Mouse (Mus musculus) embryonic facial prominence, embryonic 12.5 days (tissue): ENCODE measurements around the gene Lclat1. TPM values are rescaled to one million over a fixed set of nuclear protein-coding genes. Genes with fewer than 3 reads are reported as not detected.

Source experiments
- ATAC-seq: fragments of 200-750 bp; cut with Nextera tagmentation; 2 replicates; pipeline ENCODE4 v1.8.0; 2017; ENCODE audit not compliant: insufficient number of reproducible peaks, insufficient read depth, low FRiP score, low TSS enrichment
- H3K27ac ChIP-seq: fragments of 300-500 bp; sonication (generic); 2 replicates; pipeline ENCODE4 v1.5.1; 2016; ENCODE audit warnings: mild to moderate bottlenecking
- H3K27me3 ChIP-seq: fragments of 300-500 bp; sonication (generic); 2 replicates; pipeline ENCODE4 v1.6.1; 2016; ENCODE audit warnings: mild to moderate bottlenecking, moderate library complexity
- H3K36me3 ChIP-seq: fragments of 300-500 bp; sonication (generic); 2 replicates; pipeline ENCODE4 v1.6.1; 2016; ENCODE audit warnings: mild to moderate bottlenecking
- H3K4me1 ChIP-seq: fragments of 300-500 bp; sonication (generic); 2 replicates; pipeline ENCODE4 v1.6.1; 2016
- H3K4me2 ChIP-seq: fragments of 300-500 bp; sonication (generic); replicated peaks from 2 replicates; pipeline ENCODE4 v1.6.1; 2016; ENCODE audit warnings: mild to moderate bottlenecking, moderate library complexity
- H3K4me3 ChIP-seq: fragments of 300-500 bp; sonication (generic); 2 replicates; pipeline ENCODE4 v1.5.1; 2016; ENCODE audit warnings: mild to moderate bottlenecking
- H3K9ac ChIP-seq: fragments of 300-500 bp; sonication (generic); 2 replicates; pipeline ENCODE4 v1.6.1; 2016; ENCODE audit warnings: mild to moderate bottlenecking, moderate library complexity
- H3K9me3 ChIP-seq: fragments of 300-500 bp; sonication (generic); 2 replicates; pipeline ENCODE4 v1.6.1; 2016; ENCODE audit warnings: mild to moderate bottlenecking, moderate library complexity
- WGBS: fragments of 180-500 bp; shearing (Covaris S2); methylation state at CpG from one replicate; pipeline ENCODE4 v1.1.7; 2016; 5-methylcytosine and 5-hydroxymethylcytosine counted together
- polyA plus RNA-seq: library from polyadenylated mRNA; unstranded; fragments of >200 nt; fragmentation: Nextera tagmentation; extraction: Ambion mirVana; gene quantifications from 2 replicates; pipeline ENCODE4 v1.2.1, GENCODE M21; 2016

Lclat1 gene
- polyA plus RNA-seq, 1 experiment from 2014 or later, result 10.8 TPM

- no peak overlapping the region for H3K4me3 ChIP-seq
- no peaks in the 10 kb centered on the region for H3K36me3 ChIP-seq
- no peaks in the 10 kb centered on the region for H3K4me1 ChIP-seq
- H3K4me2 ChIP-seq, result no peak overlapping the region
- no peak overlapping the region for H3K9ac ChIP-seq
- WGBS, result 92% methylated on average over 1 of the region's 1 CpGs
- H3K27me3 ChIP-seq, result no peaks in the 10 kb centered on the region
- no peak for ATAC-seq
- no peaks in the 10 kb centered on the region for H3K9me3 ChIP-seq
- H3K27ac ChIP-seq, result no peak overlapping the region
These were observed 126.2 kb downstream of the Lclat1 start for GRCm38 (mm10) chr17:73233975-73234374.

DNA sequence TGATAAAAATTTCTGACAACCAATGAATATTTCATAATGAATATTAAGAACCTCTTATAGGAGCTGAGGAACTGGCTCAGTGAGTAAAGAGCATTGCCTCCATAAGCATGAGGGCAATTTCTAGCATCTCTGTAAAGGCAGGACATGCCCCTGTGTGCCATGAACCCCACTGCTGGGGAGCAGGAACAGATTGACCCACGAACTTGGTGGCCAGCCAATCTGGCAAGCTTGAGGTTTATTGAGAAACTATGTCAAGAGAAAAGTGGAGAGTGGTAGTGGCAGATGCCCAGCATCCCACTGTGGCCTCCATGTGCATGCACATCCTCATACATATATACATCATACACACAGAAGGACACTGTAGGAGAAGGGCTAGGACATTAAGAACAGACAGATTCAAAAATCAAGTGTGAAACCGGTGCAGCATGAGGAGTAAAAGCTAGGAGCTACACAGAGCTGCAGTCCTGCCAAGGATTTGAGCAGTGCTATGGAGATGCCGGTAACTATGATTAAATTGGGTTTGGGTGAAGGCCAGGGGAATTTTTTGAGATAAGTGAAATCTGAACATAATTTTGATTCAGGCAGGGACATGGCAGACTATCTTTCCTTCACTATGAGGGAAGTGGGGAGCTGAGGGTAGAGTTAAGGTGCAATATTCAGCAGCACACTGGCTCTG, 129.5 kb downstream of the Lclat1 start:
- H3K4me1 ChIP-seq, result no peaks in the 10 kb centered on the region

GRCm38 (mm10) chr17:73238501-73238900, 130.7 kb downstream of the Lclat1 start:
- no peak for ATAC-seq
- H3K9ac ChIP-seq, result no peak overlapping the region
- 88% methylated on average over 5 of the region's 5 CpGs for WGBS
- no peak overlapping the region for H3K27ac ChIP-seq
- no peak overlapping the region for H3K4me3 ChIP-seq
- H3K36me3 ChIP-seq, result no peaks in the 10 kb centered on the region
- no peaks in the 10 kb centered on the region for H3K9me3 ChIP-seq
- no peak overlapping the region for H3K4me2 ChIP-seq
- H3K4me1 ChIP-seq, result no peaks in the 10 kb centered on the region
- no peaks in the 10 kb centered on the region for H3K27me3 ChIP-seq

More for the DNA sequence above, 129.5 kb downstream of the Lclat1 start:
- no peaks in the 10 kb centered on the region for H3K36me3 ChIP-seq
- no peak overlapping the region for H3K4me3 ChIP-seq
- no peak for ATAC-seq
- no peaks in the 10 kb centered on the region for H3K27me3 ChIP-seq
- H3K9ac ChIP-seq, result no peak overlapping the region
- H3K9me3 ChIP-seq, result no peaks in the 10 kb centered on the region
- no peak overlapping the region for H3K4me2 ChIP-seq
- H3K27ac ChIP-seq, result no peak overlapping the region
- WGBS, result 84% methylated on average over 3 of the region's 3 CpGs

- H3K9me3 ChIP-seq, result no peaks in the 10 kb centered on the region
- no peak overlapping the region for H3K4me3 ChIP-seq
- no peaks in the 10 kb centered on the region for H3K27me3 ChIP-seq
- no peaks in the 10 kb centered on the region for H3K4me1 ChIP-seq
- no peak overlapping the region for H3K4me2 ChIP-seq
- no peak overlapping the region for H3K27ac ChIP-seq
- ATAC-seq, result no peak
- no peaks in the 10 kb centered on the region for H3K36me3 ChIP-seq
- H3K9ac ChIP-seq, result no peak overlapping the region
- 88% methylated on average over 5 of the region's 5 CpGs for WGBS
These were observed 133.5 kb downstream of the Lclat1 start for GRCm38 (mm10) chr17:73241085-73241848.

DNA sequence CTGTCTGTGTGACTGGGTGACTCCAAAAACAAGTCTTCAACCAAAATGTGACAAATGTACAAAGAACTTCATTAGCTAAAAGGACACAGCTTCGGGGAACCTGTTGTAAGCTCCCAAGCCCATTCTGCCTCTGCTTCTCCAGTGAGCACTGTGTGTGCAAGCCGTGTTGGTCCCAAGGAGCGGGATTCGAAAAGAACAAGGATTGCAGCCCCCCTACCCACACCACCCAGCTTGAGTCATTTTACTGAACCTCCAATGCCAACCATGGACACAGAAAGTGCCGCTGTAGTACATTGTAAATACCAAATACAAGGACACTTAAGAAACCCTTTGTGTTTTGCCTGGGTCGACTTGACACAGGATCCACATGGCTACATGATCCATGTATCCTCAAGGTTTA, 135.9 kb downstream of the Lclat1 start:
- no peaks in the 10 kb centered on the region for H3K9me3 ChIP-seq
- H3K36me3 ChIP-seq, result no peaks in the 10 kb centered on the region
- H3K27ac ChIP-seq, result no peak overlapping the region
- no peak overlapping the region for H3K4me2 ChIP-seq
- no peak overlapping the region for H3K9ac ChIP-seq
- 96% methylated on average over 6 of the region's 6 CpGs for WGBS
- no peaks in the 10 kb centered on the region for H3K27me3 ChIP-seq
- no peaks in the 10 kb centered on the region for H3K4me1 ChIP-seq
- no peak for ATAC-seq
- no peak overlapping the region for H3K4me3 ChIP-seq

GRCm38 (mm10) chr17:73244596-73244995, 136.8 kb downstream of the Lclat1 start:
- Histone ChIP-seq H3K9me3 (no peaks in the 10 kb centered on the region), H3K36me3 (no peaks in the 10 kb centered on the region)
- WGBS, result 93% methylated on average over 3 of the region's 3 CpGs

GRCm38 (mm10) chr17:73245089-73245684, 137.4 kb downstream of the Lclat1 start:
- ATAC-seq, result no peak
- Histone ChIP-seq H3K4me2 (no peak overlapping the region), H3K4me1 (no peaks in the 10 kb centered on the region), H3K9me3 (no peaks in the 10 kb centered on the region), H3K27me3 (no peaks in the 10 kb centered on the region), H3K4me3 (no peak overlapping the region), H3K9ac (no peak overlapping the region), H3K36me3 (no peaks in the 10 kb centered on the region), H3K27ac (no peak overlapping the region)
- 74% methylated on average over 13 of the region's 13 CpGs for WGBS

More at GRCm38 (mm10) chr17:73244596-73244995, 136.8 kb downstream of the Lclat1 start:
- H3K4me1 ChIP-seq, result no peaks in the 10 kb centered on the region
- no peaks in the 10 kb centered on the region for H3K27me3 ChIP-seq
- no peak overlapping the region for H3K4me2 ChIP-seq
- H3K27ac ChIP-seq, result no peak overlapping the region
- no peak overlapping the region for H3K4me3 ChIP-seq
- no peak overlapping the region for H3K9ac ChIP-seq
- no peak for ATAC-seq

DNA sequence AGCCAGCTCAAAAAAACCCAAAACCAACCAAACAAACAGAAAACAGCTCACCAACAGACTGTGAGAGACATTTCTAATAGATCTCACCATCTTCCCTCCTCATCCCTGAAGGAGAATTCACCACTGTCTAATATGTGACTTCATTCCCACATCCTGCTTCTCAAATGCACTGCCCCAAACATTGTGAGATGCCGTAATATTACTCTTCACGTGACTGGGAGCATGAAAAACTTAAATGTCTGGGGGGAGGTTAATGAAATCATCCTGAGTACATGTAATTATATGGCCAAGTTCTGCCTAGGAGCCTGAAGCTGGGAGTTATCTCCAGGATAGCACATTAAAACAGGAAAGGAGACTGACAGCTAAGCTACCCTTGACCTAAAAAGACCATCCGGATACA, 138.3 kb downstream of the Lclat1 start:
- no peaks in the 10 kb centered on the region for H3K9me3 ChIP-seq
- H3K36me3 ChIP-seq, result no peaks in the 10 kb centered on the region
- no peaks in the 10 kb centered on the region for H3K4me1 ChIP-seq
- no peak overlapping the region for H3K4me2 ChIP-seq
- ATAC-seq, result no peak
- H3K9ac ChIP-seq, result no peak overlapping the region
- 71% methylated on average over 3 of the region's 3 CpGs for WGBS
- H3K27ac ChIP-seq, result no peak overlapping the region
- no peaks in the 10 kb centered on the region for H3K27me3 ChIP-seq
- H3K4me3 ChIP-seq, result no peak overlapping the region

DNA sequence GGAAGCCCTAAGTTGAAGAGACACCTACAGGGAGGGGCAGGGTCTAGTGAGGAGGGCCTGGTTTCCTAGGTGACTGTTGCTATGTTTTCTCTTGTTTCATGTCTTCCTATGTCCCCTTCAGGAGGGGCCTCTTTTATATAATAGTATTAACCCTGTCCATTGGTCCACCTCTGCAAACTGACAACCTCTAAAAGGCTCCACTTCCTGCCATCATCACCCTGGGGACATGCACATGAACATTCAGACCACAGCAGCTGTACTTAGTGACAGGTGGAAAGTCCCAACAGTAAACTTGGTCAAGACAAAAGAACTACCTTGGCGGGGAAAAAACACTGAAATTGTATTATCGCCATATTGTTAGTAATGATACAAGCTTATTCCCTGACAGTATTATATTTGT, 139.1 kb downstream of the Lclat1 start:
- Histone ChIP-seq H3K36me3 (no peaks in the 10 kb centered on the region), H3K4me3 (no peak overlapping the region), H3K4me2 (no peak overlapping the region), H3K9ac (no peak overlapping the region), H3K9me3 (no peaks in the 10 kb centered on the region), H3K27ac (no peak overlapping the region), H3K4me1 (no peaks in the 10 kb centered on the region), H3K27me3 (no peaks in the 10 kb centered on the region)
- ATAC-seq, result no peak
- WGBS, result 96% methylated on average over 2 of the region's 2 CpGs

- no peak overlapping the region for H3K4me3 ChIP-seq
- no peaks in the 10 kb centered on the region for H3K4me1 ChIP-seq
- no peak overlapping the region for H3K27ac ChIP-seq
- 91% methylated on average over 14 of the region's 14 CpGs for WGBS
- H3K27me3 ChIP-seq, result no peaks in the 10 kb centered on the region
- H3K9ac ChIP-seq, result no peak overlapping the region
- H3K9me3 ChIP-seq, result no peaks in the 10 kb centered on the region
- H3K4me2 ChIP-seq, result no peak overlapping the region
- no peaks in the 10 kb centered on the region for H3K36me3 ChIP-seq
- ATAC-seq, result no peak
These were observed 140.0 kb downstream of the Lclat1 start for GRCm38 (mm10) chr17:73247758-73248157.

DNA sequence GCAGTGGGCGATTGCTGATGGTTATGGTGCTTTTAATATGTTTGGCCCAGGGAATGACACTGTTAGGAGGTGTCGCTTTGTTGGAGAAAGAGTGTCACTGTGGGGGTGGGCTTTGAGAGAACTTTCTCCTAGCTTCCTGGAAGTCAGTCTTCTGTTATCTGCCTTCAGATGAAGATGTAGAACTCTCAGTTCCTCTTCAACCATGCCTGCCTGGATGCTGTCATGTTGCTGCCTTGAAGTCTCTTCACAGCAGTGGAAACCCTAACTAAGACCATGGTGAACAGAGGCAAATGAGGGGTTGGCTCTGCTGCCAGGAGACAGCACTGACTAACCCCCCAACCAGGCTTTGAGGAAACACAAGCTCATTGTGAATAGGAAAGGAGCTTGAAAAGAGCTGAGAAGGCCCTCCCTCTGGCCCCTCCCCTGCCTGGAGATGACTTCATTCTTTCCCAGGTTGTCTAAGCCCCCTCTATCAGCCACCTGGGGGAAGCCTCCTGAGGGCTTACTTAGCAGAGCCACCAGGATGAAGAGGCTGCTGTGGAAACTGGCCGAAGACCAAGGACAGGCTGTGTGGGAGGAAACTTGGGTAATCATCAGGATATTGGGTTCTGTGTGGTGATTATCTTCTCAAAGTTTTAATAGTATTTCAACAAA, 142.8 kb downstream of the Lclat1 start:
- ATAC-seq, result no peak
- no peak overlapping the region for H3K9ac ChIP-seq
- 87% methylated on average over 3 of the region's 3 CpGs for WGBS

More for the DNA sequence above, 142.8 kb downstream of the Lclat1 start:
- Histone ChIP-seq H3K9me3 (no peaks in the 10 kb centered on the region), H3K27me3 (no peaks in the 10 kb centered on the region), H3K4me1 (no peaks in the 10 kb centered on the region), H3K4me2 (no peak overlapping the region), H3K4me3 (no peak overlapping the region), H3K36me3 (no peaks in the 10 kb centered on the region), H3K27ac (no peak overlapping the region)
